Mouse (Mus musculus): ENCODE measurements around the gene Gfod2. TPM values are rescaled to one million over a fixed set of nuclear protein-coding genes. Genes with fewer than 3 reads are reported as not detected.

Gene Gfod2
- polyA plus RNA-seq, 1 experiment, result 2.0 TPM

- TF ChIP-seq CTCF (IDR thresholded peaks at IDR 0.05; ENCODE audit: control insufficient read depth, insufficient read depth, low read length) (no peak), POLR2A (IDR thresholded peaks at IDR 0.05; ENCODE audit: borderline replicate concordance, control insufficient read depth, low read depth, low read length) (no peak)
- H3K4me1 ChIP-seq (ENCODE audit: control insufficient read depth, insufficient read depth, low read length), result peaks cover 4% of the 10 kb centered on the region; the same call in 1 of the 2 replicates
- 56% methylated on average over 11 of the region's 11 CpGs for WGBS
- H3K4me3 ChIP-seq (replicated peaks; ENCODE audit: control insufficient read depth, low read depth, low read length), result no peak overlapping the region
- H3K27ac ChIP-seq (ENCODE audit: control insufficient read depth, insufficient read depth, low read depth, low read length, poor library complexity), result no peak overlapping the region
These were observed 7.9 kb downstream of the Gfod2 start for GRCm38 (mm10) chr8:105750606-105751005.

DNA sequence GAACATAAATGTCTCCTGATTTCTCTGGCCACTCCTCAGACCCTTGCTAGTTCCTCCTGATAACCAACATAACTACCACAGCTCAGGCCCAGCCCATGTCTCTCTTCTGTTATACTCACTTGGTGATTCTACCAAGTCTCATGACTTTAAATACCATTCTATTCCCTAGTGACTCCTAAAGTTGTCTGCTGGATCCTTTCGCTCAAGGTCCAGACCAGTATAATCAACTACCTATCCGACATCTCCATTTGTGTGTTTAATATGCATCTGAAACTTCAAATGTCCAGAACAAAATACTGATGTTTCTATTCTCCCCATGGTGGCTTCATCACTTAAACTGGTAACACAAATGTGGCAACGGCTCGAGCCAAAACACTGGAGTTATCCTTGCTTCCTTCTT lies 15.2 kb downstream of the Gfod2 start:
- no peaks in the 10 kb centered on the region for H3K4me1 ChIP-seq (ENCODE audit: control insufficient read depth, insufficient read depth, low read length)
- TF ChIP-seq POLR2A (IDR thresholded peaks at IDR 0.05; ENCODE audit: borderline replicate concordance, control insufficient read depth, low read depth, low read length) (no peak), CTCF (IDR thresholded peaks at IDR 0.05; ENCODE audit: control insufficient read depth, insufficient read depth, low read length) (no peak)
- no peak overlapping the region for H3K4me3 ChIP-seq (replicated peaks; ENCODE audit: control insufficient read depth, low read depth, low read length)
- H3K27ac ChIP-seq (ENCODE audit: control insufficient read depth, insufficient read depth, low read depth, low read length, poor library complexity), result no peak overlapping the region
- WGBS, result 76% methylated on average over 4 of the region's 4 CpGs

- no peak for TF ChIP-seq POLR2A (IDR thresholded peaks at IDR 0.05; ENCODE audit: borderline replicate concordance, control insufficient read depth, low read depth, low read length)
- TF ChIP-seq CTCF (IDR thresholded peaks at IDR 0.05; ENCODE audit: control insufficient read depth, insufficient read depth, low read length), result no peak
- WGBS, result 91% methylated on average over 5 of the region's 5 CpGs
- Histone ChIP-seq H3K27ac (ENCODE audit: control insufficient read depth, insufficient read depth, low read depth, low read length, poor library complexity) (no peak overlapping the region), H3K4me3 (replicated peaks; ENCODE audit: control insufficient read depth, low read depth, low read length) (no peak overlapping the region), H3K4me1 (ENCODE audit: control insufficient read depth, insufficient read depth, low read length) (no peaks in the 10 kb centered on the region)
These were observed 19.2 kb downstream of the Gfod2 start for GRCm38 (mm10) chr8:105739216-105739615.

- no peak overlapping the region for H3K4me3 ChIP-seq (replicated peaks; ENCODE audit: control insufficient read depth, low read depth, low read length)
- TF ChIP-seq POLR2A (IDR thresholded peaks at IDR 0.05; ENCODE audit: borderline replicate concordance, control insufficient read depth, low read depth, low read length), result no peak
- TF ChIP-seq CTCF (IDR thresholded peaks at IDR 0.05; ENCODE audit: control insufficient read depth, insufficient read depth, low read length), result no peak
- H3K27ac ChIP-seq (ENCODE audit: control insufficient read depth, insufficient read depth, low read depth, low read length, poor library complexity), result no peak overlapping the region
- peaks cover 2% of the 10 kb centered on the region for H3K4me1 ChIP-seq (ENCODE audit: control insufficient read depth, insufficient read depth, low read length)
- WGBS, result 64% methylated on average over 5 of the region's 5 CpGs
These were observed 26.3 kb downstream of the Gfod2 start for GRCm38 (mm10) chr8:105732186-105732585.

- H3K27ac ChIP-seq (ENCODE audit: control insufficient read depth, insufficient read depth, low read depth, low read length, poor library complexity), result peak overlapping the region; percentile 44
- WGBS, result 45% methylated on average over 18 of the region's 18 CpGs
- H3K4me3 ChIP-seq (replicated peaks; ENCODE audit: control insufficient read depth, low read depth, low read length), result no peak overlapping the region
- H3K4me1 ChIP-seq (ENCODE audit: control insufficient read depth, insufficient read depth, low read length), result peaks cover 6% of the 10 kb centered on the region
- TF ChIP-seq POLR2A (IDR thresholded peaks at IDR 0.05; ENCODE audit: borderline replicate concordance, control insufficient read depth, low read depth, low read length), result no peak
- TF ChIP-seq CTCF (IDR thresholded peaks at IDR 0.05; ENCODE audit: control insufficient read depth, insufficient read depth, low read length), result no peak
These were observed 30.9 kb downstream of the Gfod2 start for GRCm38 (mm10) chr8:105727397-105728124.

- Histone ChIP-seq H3K27ac (ENCODE audit: control insufficient read depth, insufficient read depth, low read depth, low read length, poor library complexity) (no peak overlapping the region), H3K4me3 (replicated peaks; ENCODE audit: control insufficient read depth, low read depth, low read length) (no peak overlapping the region), H3K4me1 (ENCODE audit: control insufficient read depth, insufficient read depth, low read length) (peaks cover 6% of the 10 kb centered on the region)
- WGBS, result 73% methylated on average over 5 of the region's 5 CpGs
- TF ChIP-seq CTCF (IDR thresholded peaks at IDR 0.05; ENCODE audit: control insufficient read depth, insufficient read depth, low read length) (no peak), POLR2A (IDR thresholded peaks at IDR 0.05; ENCODE audit: borderline replicate concordance, control insufficient read depth, low read depth, low read length) (no peak)
These were observed 32.7 kb downstream of the Gfod2 start for GRCm38 (mm10) chr8:105725726-105726125.

DNA sequence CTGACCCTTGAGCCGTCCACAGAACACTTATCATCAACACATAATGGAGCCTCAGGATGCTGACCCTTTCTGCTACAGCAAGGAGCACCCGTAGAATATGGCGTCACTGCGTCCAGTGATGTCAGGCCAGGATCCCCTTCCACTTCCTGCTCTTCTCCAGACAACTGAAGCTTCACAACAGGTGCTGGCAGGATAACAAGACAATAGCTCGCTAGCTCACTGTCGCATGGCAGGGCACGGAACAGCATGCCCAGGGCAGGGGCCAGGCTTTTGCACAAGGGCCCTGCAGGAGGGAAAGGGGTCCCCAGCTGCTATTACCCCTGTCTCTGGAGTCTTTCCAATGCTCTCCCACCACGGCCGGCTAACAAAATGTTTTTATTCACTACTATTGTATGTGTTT lies 35.6 kb downstream of the Gfod2 start:
- WGBS, result 86% methylated on average over 9 of the region's 9 CpGs

GRCm38 (mm10) chr8:105719637-105720036 lies 38.8 kb downstream of the Gfod2 start:
- 83% methylated on average over 4 of the region's 4 CpGs for WGBS
- no peak overlapping the region for H3K27ac ChIP-seq (ENCODE audit: control insufficient read depth, insufficient read depth, low read depth, low read length, poor library complexity)
- H3K4me1 ChIP-seq (ENCODE audit: control insufficient read depth, insufficient read depth, low read length), result no peaks in the 10 kb centered on the region
- TF ChIP-seq POLR2A (IDR thresholded peaks at IDR 0.05; ENCODE audit: borderline replicate concordance, control insufficient read depth, low read depth, low read length), result no peak
- no peak for TF ChIP-seq CTCF (IDR thresholded peaks at IDR 0.05; ENCODE audit: control insufficient read depth, insufficient read depth, low read length)
- no peak overlapping the region for H3K4me3 ChIP-seq (replicated peaks; ENCODE audit: control insufficient read depth, low read depth, low read length)

More for the DNA sequence above, 35.6 kb downstream of the Gfod2 start:
- H3K4me3 ChIP-seq (replicated peaks; ENCODE audit: control insufficient read depth, low read depth, low read length), result no peak overlapping the region
- TF ChIP-seq POLR2A (IDR thresholded peaks at IDR 0.05; ENCODE audit: borderline replicate concordance, control insufficient read depth, low read depth, low read length) (no peak), CTCF (IDR thresholded peaks at IDR 0.05; ENCODE audit: control insufficient read depth, insufficient read depth, low read length) (no peak)
- H3K4me1 ChIP-seq (ENCODE audit: control insufficient read depth, insufficient read depth, low read length), result peaks cover 6% of the 10 kb centered on the region
- H3K27ac ChIP-seq (ENCODE audit: control insufficient read depth, insufficient read depth, low read depth, low read length, poor library complexity), result no peak overlapping the region

Data from bone marrow, adult 2 months (tissue).